Mouse (Mus musculus) urinary bladder, postnatal 36 days (tissue): ENCODE data around the gene Ankrd17.

Experiments used
- DNase-seq, 2 experiments: peaks; one replicate each; pipeline ENCODE4 v3.0.0; 2022; ENCODE audit warnings: low spot score in 2 of 2, mixed read lengths in 1 of 2

Ankrd17 gene

GRCm38 (mm10) chr5:90217791-90218190 lies 148.6 kb downstream of the Ankrd17 start:
- DNase-seq: no peak

GRCm38 (mm10) chr5:90217226-90217625 lies 149.2 kb downstream of the Ankrd17 start:
- DNase-seq: no peak

GRCm38 (mm10) chr5:90213356-90213755 lies 153.0 kb downstream of the Ankrd17 start:
- no peak for DNase-seq

GRCm38 (mm10) chr5:90203168-90203567 lies 163.2 kb downstream of the Ankrd17 start:
- peak; percentile 18 to 26 for DNase-seq

- no peak for DNase-seq
Observed at GRCm38 (mm10) chr5:90202447-90203117, 163.8 kb downstream of the Ankrd17 start.

- no peak for DNase-seq
Observed at GRCm38 (mm10) chr5:90199922-90200632, 166.3 kb downstream of the Ankrd17 start.

- peak; percentile 31 for DNase-seq
Observed at GRCm38 (mm10) chr5:90194831-90195230, 171.5 kb downstream of the Ankrd17 start.

- DNase-seq: no peak
Observed at GRCm38 (mm10) chr5:90182782-90183181, 183.6 kb downstream of the Ankrd17 start.

GRCm38 (mm10) chr5:90179094-90179493 lies 187.3 kb downstream of the Ankrd17 start:
- DNase-seq: no peak

- no peak for DNase-seq
Observed at GRCm38 (mm10) chr5:90178116-90178515, 188.3 kb downstream of the Ankrd17 start.
